Mouse (Mus musculus) midbrain, postnatal 0 days (tissue): ENCODE measurements around the gene Fancg. TPM values are rescaled to one million over a fixed set of nuclear protein-coding genes. Genes with fewer than 3 reads are reported as not detected.
A peak's percentile ranks its signal among the peaks of the same experiment; 100 is the strongest.

Experiments used
- ATAC-seq: fragments of 200-750 bp; cut with Nextera tagmentation; 2 replicates; pipeline ENCODE4 v1.8.0; 2017; ENCODE audit warnings: moderate number of reproducible peaks, mild to moderate bottlenecking, moderate TSS enrichment, moderate library complexity; ENCODE audit not compliant: low FRiP score
- DNase-seq: peaks from one replicate; pipeline ENCODE4 v3.0.0-alpha.2; 2015; ENCODE audit warnings: low spot score
- H3K27ac ChIP-seq: fragments of 300-500 bp; sonication (generic); 2 replicates; pipeline ENCODE4 v1.5.1; 2014; ENCODE audit warnings: low read depth, mild to moderate bottlenecking, low read length, mixed read lengths
- H3K27me3 ChIP-seq: fragments of 300-500 bp; sonication (generic); 2 replicates; pipeline ENCODE4 v1.6.1; 2014; ENCODE audit warnings: low read length, control low read depth, mixed read lengths; ENCODE audit not compliant: insufficient read depth
- H3K36me3 ChIP-seq: fragments of 300-500 bp; sonication (generic); 2 replicates; pipeline ENCODE4 v1.6.1; 2014; ENCODE audit warnings: low read length, control low read depth, mixed read lengths; ENCODE audit not compliant: insufficient read depth
- H3K4me1 ChIP-seq: fragments of 300-500 bp; sonication (generic); 2 replicates; pipeline ENCODE4 v1.6.1; 2014; ENCODE audit warnings: mild to moderate bottlenecking, control low read depth, antibody characterized with exemption, low read length, mixed read lengths; ENCODE audit not compliant: insufficient read depth
- H3K4me2 ChIP-seq: fragments of 300-500 bp; sonication (generic); 2 replicates; pipeline ENCODE4 v1.6.1; 2014; ENCODE audit warnings: low read depth, mild to moderate bottlenecking, low read length, mixed read lengths; ENCODE audit not compliant: poor library complexity, severe bottlenecking
- H3K4me3 ChIP-seq: fragments of 300-500 bp; sonication (generic); 2 replicates; pipeline ENCODE4 v1.5.1; 2014; ENCODE audit warnings: low read depth, mild to moderate bottlenecking, low read length, moderate library complexity
- H3K9ac ChIP-seq: fragments of 300-500 bp; sonication (generic); replicated peaks from 2 replicates; pipeline ENCODE4 v1.6.1; 2014; ENCODE audit warnings: mild to moderate bottlenecking, low read length, moderate library complexity, mixed read lengths; ENCODE audit not compliant: poor library complexity, severe bottlenecking
- H3K9me3 ChIP-seq: fragments of 300-500 bp; sonication (generic); 2 replicates; pipeline ENCODE4 v1.6.1; 2016; ENCODE audit warnings: low read length, control low read depth
- CTCF ChIP-seq: IDR thresholded peaks from 2 replicates; pipeline ENCODE4 v1.5.1; 2016; ENCODE audit warnings: antibody characterized with exemption, mild to moderate bottlenecking
- WGBS: fragments of 180-500 bp; shearing (Covaris S2); extraction: QIAGEN DNeasy Blood & Tissue Kit; methylation state at CpG from one replicate; pipeline ENCODE4 v1.1.7; 2014; 5-methylcytosine and 5-hydroxymethylcytosine counted together
- polyA plus RNA-seq: library from polyadenylated mRNA; unstranded; fragments of >200 nt; fragmentation: Nextera tagmentation; extraction: Ambion mirVana; gene quantifications from 2 replicates; pipeline ENCODE4 v1.2.1, GENCODE M21; 2015
- total RNA-seq: library from RNA; depleted of rRNA; stranded (reverse); fragments of >200 nt; gene quantifications from 2 replicates; pipeline ENCODE4 v1.2.3, GENCODE M21; 2014; rRNA removed

The Fancg gene
- total RNA-seq (15.0 and 18.2 TPM in 2 replicates), polyA plus RNA-seq (14.2 and 14.3 TPM in 2 replicates)

DNA sequence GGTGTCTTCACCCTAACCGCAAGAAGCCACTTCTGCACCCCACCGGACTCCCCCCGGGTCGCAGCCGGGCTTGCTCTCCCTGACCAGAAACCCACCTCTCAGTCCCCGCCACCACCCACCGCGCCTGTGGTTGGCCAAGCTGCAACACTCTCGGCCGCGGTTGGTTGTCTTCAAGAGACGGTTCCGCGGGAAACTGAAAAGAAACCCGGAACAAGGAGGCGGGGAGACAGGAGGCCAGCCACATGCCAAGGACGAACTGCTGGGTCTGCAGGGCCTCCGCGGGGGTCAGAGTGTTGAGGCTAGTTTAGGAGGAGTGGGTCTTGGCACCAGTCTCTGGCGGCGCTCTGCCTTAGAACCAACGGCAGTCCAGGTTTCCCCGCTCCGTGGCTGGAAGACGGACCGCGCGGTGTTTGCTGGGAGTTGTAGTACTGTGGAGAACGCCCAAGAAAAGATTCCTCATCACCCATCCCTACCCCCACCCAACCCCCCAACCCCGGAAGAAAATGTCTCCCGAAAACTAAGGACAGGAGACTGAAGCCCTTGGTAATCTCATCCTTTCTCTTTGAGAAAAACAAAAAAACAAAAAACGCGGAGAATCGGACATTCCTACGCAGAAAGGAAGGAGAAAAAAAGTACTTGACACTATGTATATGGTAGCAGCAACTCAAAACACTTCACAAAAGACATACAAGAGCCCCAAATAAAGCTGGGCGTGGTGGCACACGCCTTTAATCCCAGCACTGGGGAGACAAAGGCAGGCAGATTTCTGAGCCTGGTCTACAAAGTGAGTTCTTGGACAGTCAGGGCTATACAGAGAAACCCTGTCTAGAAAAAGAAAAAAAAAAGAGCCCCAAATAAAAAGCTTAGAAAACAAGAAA lies at the start of gene Fancg:
Gene Fancg (minus strand): TSS at position 346 of the 878 bp plus-strand sequence.
- no peaks in the 10 kb centered on the region for H3K9me3 ChIP-seq
- H3K36me3 ChIP-seq: no peaks in the 10 kb centered on the region
- peak; percentile 83 for DNase-seq
- no peaks in the 10 kb centered on the region for H3K27me3 ChIP-seq
- no peak for TF ChIP-seq CTCF
- peak within 1 kb of the TSS; percentile 92 for H3K4me2 ChIP-seq
- H3K4me1 ChIP-seq: peaks cover 4% of the 10 kb centered on the region; the same call in 1 of the 2 replicates
- H3K9ac ChIP-seq: peak within 1 kb of the TSS; percentile 55
- H3K4me3 ChIP-seq: peak within 1 kb of the TSS; percentile 72
- WGBS: under 1% methylated on average over 37 of the region's 37 CpGs
- peak; percentile 85 for ATAC-seq
- no peak within 1 kb of the TSS for H3K27ac ChIP-seq

DNA sequence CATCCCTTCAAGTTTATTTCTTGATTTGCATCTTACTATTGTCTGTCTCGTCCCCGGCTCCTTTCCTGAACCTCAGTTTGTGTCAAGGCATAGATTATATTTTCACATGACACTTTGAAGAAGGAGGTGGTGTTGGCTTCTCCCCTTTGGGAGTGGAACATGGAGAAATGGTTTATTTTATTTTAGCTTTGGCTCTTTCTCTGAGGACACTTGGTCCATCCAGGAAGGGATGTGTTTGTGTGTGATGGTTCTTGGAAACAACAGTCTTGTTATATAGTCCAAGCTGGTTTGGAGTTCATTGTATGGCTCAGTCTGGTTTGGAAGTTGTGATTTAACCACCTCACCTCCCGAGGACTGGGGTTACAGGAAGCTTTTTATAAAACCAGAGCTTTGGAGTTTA lies 49.4 kb upstream of the Fancg start:
- DNase-seq: no peak
- H3K27me3 ChIP-seq: no peaks in the 10 kb centered on the region
- H3K4me3 ChIP-seq: peak overlapping the region; percentile 76
- peak overlapping the region; percentile 81; the same call in 1 of the 2 replicates for H3K9ac ChIP-seq
- no peaks in the 10 kb centered on the region for H3K9me3 ChIP-seq
- H3K4me1 ChIP-seq: 0 out of 2 replicates have a peak, but pooled peaks cover 2% of the 10 kb centered on the region
- TF ChIP-seq CTCF: no peak
- H3K4me2 ChIP-seq: peak overlapping the region; percentile 71
- no peak for ATAC-seq
- 27% methylated on average over 3 of the region's 3 CpGs for WGBS
- no peak overlapping the region for H3K27ac ChIP-seq
- no peaks in the 10 kb centered on the region for H3K36me3 ChIP-seq

DNA sequence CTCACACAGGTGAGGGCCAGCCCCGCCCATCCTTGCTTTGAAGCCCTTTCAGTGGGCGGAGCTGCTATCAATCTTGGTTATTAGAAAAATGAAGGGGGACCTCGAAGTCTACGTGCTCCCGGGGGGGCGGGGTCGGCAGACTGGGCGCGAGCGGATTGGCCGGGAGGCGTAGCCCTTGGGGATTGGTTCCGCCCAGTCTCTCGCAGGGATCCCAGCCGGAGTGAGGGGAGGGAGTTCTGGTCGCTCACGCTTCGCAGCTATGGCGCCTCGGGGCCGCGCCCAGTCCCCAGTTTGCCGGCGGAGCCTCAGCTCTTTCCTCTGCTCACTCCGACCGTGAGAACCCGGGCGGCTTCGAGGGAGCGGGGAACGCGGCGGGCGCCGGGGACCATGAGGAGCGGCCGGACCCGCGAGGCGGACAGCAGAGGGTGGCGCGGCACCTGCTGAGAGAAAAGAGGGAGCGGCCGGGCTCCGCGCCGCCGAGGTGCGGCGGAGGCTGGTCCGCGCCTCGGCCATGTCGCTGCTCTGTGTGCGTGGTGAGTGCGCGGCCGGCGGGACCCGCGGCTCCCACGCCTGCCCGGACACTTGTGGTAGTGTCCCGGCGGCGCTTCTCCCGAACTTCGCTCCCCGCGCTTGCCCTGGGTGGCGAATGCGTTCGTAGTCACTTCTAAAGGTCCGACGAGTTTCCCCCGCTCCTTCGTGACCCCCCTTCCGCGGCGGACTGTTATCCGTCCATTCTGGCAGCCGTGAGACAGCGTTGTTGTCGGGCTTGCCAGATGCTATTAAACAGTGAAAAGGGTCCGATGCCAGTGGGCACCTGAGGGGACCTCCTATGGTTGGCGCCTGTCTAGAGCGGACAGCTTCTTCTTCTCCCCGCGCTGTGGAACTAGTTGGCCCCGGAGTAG lies 48.7 kb upstream of the Fancg start, which contains the start of gene Unc13b:
Gene Unc13b (plus strand): TSS at position 201 of the 902 bp plus-strand sequence.
- Histone ChIP-seq H3K4me2 (peak within 1 kb of the TSS; percentile 71), H3K27ac (peak within 1 kb of the TSS; percentile 80), H3K4me1 (0 out of 2 replicates have a peak, but pooled peaks cover 2% of the 10 kb centered on the region), H3K9me3 (no peaks in the 10 kb centered on the region), H3K9ac (peak within 1 kb of the TSS; percentile 81), H3K4me3 (peak within 1 kb of the TSS; percentile 76), H3K36me3 (no peaks in the 10 kb centered on the region), H3K27me3 (no peaks in the 10 kb centered on the region)
- peak; percentile 97 for ATAC-seq
- WGBS: under 1% methylated on average over 88 of the region's 90 CpGs
- peak; percentile 95 for DNase-seq
- TF ChIP-seq CTCF: 0 out of 2 replicates have a peak, but pooled peaks have one; percentile 2

DNA sequence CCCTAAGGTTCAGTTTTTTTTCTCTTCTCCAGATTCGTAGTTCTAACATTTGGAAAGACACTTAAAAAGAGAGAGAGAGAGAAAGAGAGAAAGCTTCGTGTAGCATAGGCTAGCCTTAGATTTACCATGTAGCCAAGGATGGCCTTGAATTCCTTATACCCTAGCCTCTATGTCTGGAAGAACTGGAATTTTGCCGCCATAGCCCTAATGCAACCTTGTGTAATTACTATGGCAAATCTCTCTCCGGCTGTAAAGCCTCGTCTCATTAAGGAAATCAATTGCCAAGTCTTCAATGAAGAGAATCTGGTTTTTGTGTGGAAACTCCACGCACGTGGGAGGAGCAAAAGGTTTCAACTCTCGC lies 48.1 kb upstream of the Fancg start:
- Histone ChIP-seq H3K9ac (0 out of 2 replicates have a peak overlapping the region, but pooled peaks have one; percentile 81), H3K27me3 (no peaks in the 10 kb centered on the region), H3K9me3 (no peaks in the 10 kb centered on the region), H3K4me3 (peak overlapping the region; percentile 76), H3K4me2 (peak overlapping the region; percentile 71), H3K36me3 (no peaks in the 10 kb centered on the region), H3K4me1 (0 out of 2 replicates have a peak, but pooled peaks cover 2% of the 10 kb centered on the region), H3K27ac (0 out of 2 replicates have a peak overlapping the region, but pooled peaks have one; percentile 80)
- 15% methylated on average over 8 of the region's 8 CpGs for WGBS
- ATAC-seq (no peak), DNase-seq (no peak)
- no peak for TF ChIP-seq CTCF

DNA sequence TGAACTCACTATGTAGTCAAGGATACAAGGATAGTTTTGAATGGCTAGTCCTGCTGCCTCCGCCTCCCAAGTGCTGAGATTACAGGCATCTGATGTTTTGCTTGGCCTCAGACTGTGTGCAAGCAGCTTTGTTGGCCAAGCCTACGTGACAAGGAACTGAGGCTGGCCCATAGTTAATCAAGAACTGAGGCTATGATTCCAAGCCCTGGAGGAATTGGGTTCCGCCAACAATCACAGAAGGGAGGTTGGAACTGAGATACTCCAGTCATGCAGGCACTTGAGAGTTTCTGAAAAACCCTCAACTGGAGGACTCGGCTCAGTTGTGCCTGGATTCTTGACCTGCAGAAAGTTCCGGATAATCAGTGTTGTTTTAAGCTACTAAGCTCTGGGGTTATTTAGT lies 47.3 kb upstream of the Fancg start:
- DNase-seq: no peak
- 0 out of 2 replicates have a peak, but pooled peaks cover 2% of the 10 kb centered on the region for H3K4me1 ChIP-seq
- TF ChIP-seq CTCF: no peak
- H3K9me3 ChIP-seq: no peaks in the 10 kb centered on the region
- no peaks in the 10 kb centered on the region for H3K36me3 ChIP-seq
- no peak overlapping the region for H3K9ac ChIP-seq
- H3K4me2 ChIP-seq: no peak overlapping the region
- WGBS: 96% methylated on average over 5 of the region's 5 CpGs
- no peak for ATAC-seq
- H3K4me3 ChIP-seq: no peak overlapping the region
- no peak overlapping the region for H3K27ac ChIP-seq
- H3K27me3 ChIP-seq: no peaks in the 10 kb centered on the region
